28 mouse cellular contexts compared by ENCODE assay signal in genomic region chr7:71355596-71355995, GRCm38 (mm10). TPM values are rescaled to one million over a fixed set of nuclear protein-coding genes. Genes with fewer than 3 reads are reported as not detected.
A peak's percentile ranks its signal among the peaks of the same experiment; 100 is the strongest.
DNase-seq lines count a peak whose midpoint lies in the region; ATAC-seq and TF ChIP-seq lines count a peak whose summit lies in the region.
"Had no signal": no experiment of that assay in that cellular context is flagged by ENCODE, and none has a peak within 500 bp of the region (broad histone marks: within the 10 kb centered on the region; RNA-seq: fewer than 3 reads in every experiment).

No protein-coding gene starts in this region.

- peak; percentile 41; the same call in 1 of the 2 replicates for ATAC-seq in lung, embryonic 14.5 days (ENCODE audit: insufficient read depth)
- no peak for ATAC-seq in forebrain, embryonic 11.5 days (replicated peaks; ENCODE audit: low FRiP score)
- ATAC-seq: forebrain, embryonic 16.5 days; hindbrain, postnatal 0 days; intestine, postnatal 0 days had no signal

- H3K27me3 ChIP-seq in kidney, adult 2 months (replicated peaks; ENCODE audit: control insufficient read depth, insufficient read depth, low read length): no peaks in the 10 kb centered on the region
- no peaks in the 10 kb centered on the region for H3K27me3 ChIP-seq in lung, embryonic 14.5 days (ENCODE audit: insufficient read depth, low read length)
- no peaks in the 10 kb centered on the region for H3K27me3 ChIP-seq in forebrain, embryonic 11.5 days (ENCODE audit: control insufficient read depth, insufficient read depth, low read length)
- H3K27me3 ChIP-seq: embryonic facial prominence, embryonic 15.5 days; heart, embryonic 13.5 days; midbrain, embryonic 12.5 days; neural tube, embryonic 15.5 days had no signal

- no peak overlapping the region for H3K27ac ChIP-seq in kidney, adult 2 months (ENCODE audit: insufficient read depth, low read depth, low read length)
- no peak overlapping the region for H3K27ac ChIP-seq in lung, embryonic 14.5 days (ENCODE audit: low read depth)
- H3K27ac ChIP-seq in forebrain, embryonic 11.5 days (ENCODE audit: low read depth, low read length): no peak overlapping the region
- H3K27ac ChIP-seq: embryonic facial prominence, embryonic 15.5 days; heart, adult 2 months; heart, embryonic 13.5 days; hindbrain, postnatal 0 days; midbrain, embryonic 12.5 days; neural tube, embryonic 15.5 days had no signal

- H3K36me3 ChIP-seq in kidney, adult 2 months (ENCODE audit: control insufficient read depth, insufficient read depth, low read length): no peaks in the 10 kb centered on the region
- no peaks in the 10 kb centered on the region for H3K36me3 ChIP-seq in lung, embryonic 14.5 days (ENCODE audit: insufficient read depth)
- H3K36me3 ChIP-seq in forebrain, embryonic 11.5 days (ENCODE audit: control insufficient read depth, insufficient read depth, low read length): no peaks in the 10 kb centered on the region
- H3K36me3 ChIP-seq: embryonic facial prominence, embryonic 15.5 days; heart, embryonic 13.5 days; midbrain, embryonic 12.5 days; neural tube, embryonic 15.5 days had no signal

- TF ChIP-seq POLR2A in kidney, adult 2 months (IDR thresholded peaks at IDR 0.05; ENCODE audit: low read depth, low read length): no peak
- no peak for TF ChIP-seq POLR2A in lung, adult 2 months (IDR thresholded peaks at IDR 0.05; ENCODE audit: borderline replicate concordance, extremely low read depth, low read depth, low read length)

- peak; percentile 46 for DNase-seq in kidney, adult 2 months
- DNase-seq in kidney, adult 18-20 months: no peak
- DNase-seq in lung, embryonic 14.5 days: peak; percentile 84
- no peak for DNase-seq in lung, adult 2 months
- peak; percentile 44 to 53 for DNase-seq in kidney, postnatal 4 days
- peak; percentile 11 for DNase-seq in lung, postnatal 14 days
- DNase-seq in right cerebral cortex, postnatal 14 days: no peak
- no peak for DNase-seq in forebrain, embryonic 11.5 days (ENCODE audit: low spot score)
- DNase-seq: cerebellum, adult 11 months; cerebellum, adult 9-11 months; gastrocnemius, postnatal 36 days; heart, adult 2 months; heart, postnatal 14 days; layer of hippocampus, postnatal 36 days; right cerebral cortex, adult 18-20 months; thymus, postnatal 25 days had no signal

- no peak overlapping the region for H3K4me3 ChIP-seq in kidney, adult 2 months (ENCODE audit: insufficient read depth, low read depth, low read length)
- no peak overlapping the region for H3K4me3 ChIP-seq in lung, embryonic 14.5 days (ENCODE audit: low read depth, low read length)
- no peak overlapping the region for H3K4me3 ChIP-seq in lung, adult 2 months (replicated peaks; ENCODE audit: extremely low read depth, low read depth, low read length)
- no peak overlapping the region for H3K4me3 ChIP-seq in forebrain, embryonic 11.5 days (ENCODE audit: low read depth, low read length)
- H3K4me3 ChIP-seq: embryonic facial prominence, embryonic 15.5 days; heart, adult 2 months; heart, embryonic 13.5 days; midbrain, embryonic 12.5 days; neural tube, embryonic 15.5 days had no signal

- H3K9ac ChIP-seq in lung, embryonic 14.5 days: no peak overlapping the region
- no peak overlapping the region for H3K9ac ChIP-seq in forebrain, embryonic 11.5 days (ENCODE audit: low read length)
- H3K9ac ChIP-seq: embryonic facial prominence, embryonic 15.5 days; heart, embryonic 13.5 days; midbrain, embryonic 12.5 days; neural tube, embryonic 15.5 days had no signal

- no peaks in the 10 kb centered on the region for H3K4me1 ChIP-seq in kidney, adult 2 months (ENCODE audit: control insufficient read depth, insufficient read depth, low read length)
- no peaks in the 10 kb centered on the region for H3K4me1 ChIP-seq in lung, embryonic 14.5 days (ENCODE audit: insufficient read depth)
- no peaks in the 10 kb centered on the region; the same call in 1 of the 2 replicates for H3K4me1 ChIP-seq in lung, adult 2 months (ENCODE audit: control insufficient read depth, insufficient read depth, low read length)
- peaks cover 2% of the 10 kb centered on the region; the same call in 1 of the 2 replicates for H3K4me1 ChIP-seq in forebrain, embryonic 11.5 days (replicated peaks; ENCODE audit: control insufficient read depth, insufficient read depth, low read length)
- H3K4me1 ChIP-seq: embryonic facial prominence, embryonic 15.5 days; heart, embryonic 13.5 days had no signal

- 65% methylated on average over 5 of the region's 5 CpGs for WGBS in kidney, adult 2 months
- 28% methylated on average over 5 of the region's 5 CpGs for WGBS in lung, embryonic 14.5 days
- 60% methylated on average over 5 of the region's 5 CpGs for WGBS in lung, adult 2 months
- 93% methylated on average over 5 of the region's 5 CpGs for WGBS in forebrain, embryonic 11.5 days

- TF ChIP-seq CTCF in kidney, adult 2 months (conservative IDR thresholded peaks at IDR 0.05; ENCODE audit: insufficient read depth, insufficient read length, low read depth, low read length): no peak
- no peak for TF ChIP-seq CTCF in lung, embryonic 14.5 days (IDR thresholded peaks at IDR 0.05; ENCODE audit: low read depth)
- TF ChIP-seq CTCF in lung, adult 2 months (IDR thresholded peaks at IDR 0.05; ENCODE audit: insufficient read depth, low read length): no peak

- no peaks in the 10 kb centered on the region for H3K9me3 ChIP-seq in lung, embryonic 14.5 days (ENCODE audit: low read depth, low read length)
- H3K9me3 ChIP-seq in forebrain, embryonic 11.5 days (ENCODE audit: control insufficient read depth, low read length): no peaks in the 10 kb centered on the region
- H3K9me3 ChIP-seq: embryonic facial prominence, embryonic 15.5 days; heart, embryonic 13.5 days; midbrain, embryonic 12.5 days; neural tube, embryonic 15.5 days had no signal

- H3K4me2 ChIP-seq in lung, embryonic 14.5 days: no peak overlapping the region
- H3K4me2 ChIP-seq in forebrain, embryonic 11.5 days (ENCODE audit: low read depth, low read length, severe bottlenecking): no peak overlapping the region
- H3K4me2 ChIP-seq: embryonic facial prominence, embryonic 15.5 days; heart, embryonic 13.5 days; midbrain, embryonic 12.5 days; neural tube, embryonic 15.5 days had no signal

RNA-seq across cellular contexts. Expression of gene Gm10295, which starts 4.3 kb away (rescaled TPM):
- not detected in 2 replicates for polyA plus RNA-seq in kidney, adult 2 months (2012; rRNA removed)
- polyA plus RNA-seq in lung, embryonic 14.5 days (2014; fragmentation: Nextera tagmentation; extraction: Ambion mirVana): not detected in 2 replicates
- not detected in 2 replicates for polyA plus RNA-seq in lung, adult 2 months (2012; rRNA removed)
- polyA plus RNA-seq in forebrain, embryonic 11.5 days (2014; fragmentation: Nextera tagmentation; extraction: Ambion mirVana): not detected in 2 replicates
- polyA plus RNA-seq: C2C12; embryonic facial prominence, embryonic 15.5 days; forebrain, embryonic 16.5 days; heart, adult 2 months; heart, embryonic 13.5 days; hindbrain, embryonic 11.5 days; hindbrain, postnatal 0 days; intestine, postnatal 0 days; limb, embryonic 11.5 days; liver, adult 2 months; liver, embryonic 16.5 days; midbrain, embryonic 12.5 days; neural tube, embryonic 15.5 days had no signal

Comparison
In these comparisons a context has a peak if more than half of its experiments do, and no peak if none do; other contexts are left out.
1. DNase-seq: peak in kidney, adult 2 months (single experiment), lung, embryonic 14.5 days (single experiment), kidney, postnatal 4 days (2 of 2) and lung, postnatal 14 days (single experiment); none in kidney, adult 18-20 months (single experiment), lung, adult 2 months (single experiment), right cerebral cortex, postnatal 14 days (single experiment) and forebrain, embryonic 11.5 days (single experiment).